Mouse (Mus musculus): ENCODE measurements around the gene Ciao1.
"Not testable (repeated sequence)": the region's sequence is repeated elsewhere in the genome, so short reads cannot be mapped to it uniquely, and the experiment has no call there.

Ciao1 gene

GRCm38 (mm10) chr2:127247592-127248333 lies at the start of gene Ciao1, which contains the start of gene Tmem127:
TSS of gene Ciao1 (minus strand) at chr2:127247816.
TSS of gene Tmem127 (plus strand) at chr2:127247908.
- DNase-seq (ENCODE audit: low read depth, low spot score): peak; percentile 100

DNA sequence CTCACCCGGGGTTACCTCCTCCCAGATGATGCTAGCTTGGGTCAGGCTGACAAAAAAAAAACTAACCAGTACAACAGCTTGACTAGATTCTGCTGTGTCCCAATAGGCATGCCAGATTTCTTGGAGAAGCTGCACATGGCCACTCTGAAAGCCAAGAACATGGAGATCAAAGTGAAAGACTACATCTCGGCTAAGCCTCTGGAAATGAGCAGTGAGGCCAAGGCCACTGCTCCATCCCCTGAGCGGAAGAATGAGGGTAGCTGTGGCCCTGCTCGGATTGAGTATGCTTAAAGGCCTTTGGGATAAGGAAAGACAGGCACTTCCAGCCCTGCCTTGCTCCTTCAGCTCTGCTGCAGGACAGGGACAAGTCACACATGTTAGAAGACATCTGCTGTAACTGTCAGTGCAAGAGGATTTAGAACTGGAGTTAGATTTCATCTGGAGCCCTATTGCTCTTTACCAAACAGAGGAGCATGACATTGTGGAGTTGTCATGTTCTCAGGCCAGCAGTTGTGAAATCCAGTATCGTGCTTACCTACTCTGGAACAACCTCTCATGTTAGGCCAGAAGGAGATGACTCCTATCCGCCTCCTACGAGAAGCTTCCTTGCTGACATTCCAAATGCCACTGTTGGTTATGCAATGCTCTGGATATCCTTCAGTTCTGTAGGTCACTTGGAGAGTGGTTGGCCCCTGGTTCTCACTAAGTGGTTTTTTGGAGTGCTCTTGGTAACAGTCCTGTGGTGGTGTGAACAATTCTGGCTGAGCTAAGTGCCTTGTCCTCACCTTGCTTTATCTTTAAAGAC lies 49.6 kb upstream of the Ciao1 start:
- DNase-seq (ENCODE audit: low read depth, low spot score): no peak

- no peak for DNase-seq (ENCODE audit: low read depth, low spot score)
Observed at GRCm38 (mm10) chr2:127292250-127292649, 44.6 kb upstream of the Ciao1 start.

GRCm38 (mm10) chr2:127278162-127278561 lies 30.5 kb upstream of the Ciao1 start:
- no peak for DNase-seq (ENCODE audit: low read depth, low spot score)

DNA sequence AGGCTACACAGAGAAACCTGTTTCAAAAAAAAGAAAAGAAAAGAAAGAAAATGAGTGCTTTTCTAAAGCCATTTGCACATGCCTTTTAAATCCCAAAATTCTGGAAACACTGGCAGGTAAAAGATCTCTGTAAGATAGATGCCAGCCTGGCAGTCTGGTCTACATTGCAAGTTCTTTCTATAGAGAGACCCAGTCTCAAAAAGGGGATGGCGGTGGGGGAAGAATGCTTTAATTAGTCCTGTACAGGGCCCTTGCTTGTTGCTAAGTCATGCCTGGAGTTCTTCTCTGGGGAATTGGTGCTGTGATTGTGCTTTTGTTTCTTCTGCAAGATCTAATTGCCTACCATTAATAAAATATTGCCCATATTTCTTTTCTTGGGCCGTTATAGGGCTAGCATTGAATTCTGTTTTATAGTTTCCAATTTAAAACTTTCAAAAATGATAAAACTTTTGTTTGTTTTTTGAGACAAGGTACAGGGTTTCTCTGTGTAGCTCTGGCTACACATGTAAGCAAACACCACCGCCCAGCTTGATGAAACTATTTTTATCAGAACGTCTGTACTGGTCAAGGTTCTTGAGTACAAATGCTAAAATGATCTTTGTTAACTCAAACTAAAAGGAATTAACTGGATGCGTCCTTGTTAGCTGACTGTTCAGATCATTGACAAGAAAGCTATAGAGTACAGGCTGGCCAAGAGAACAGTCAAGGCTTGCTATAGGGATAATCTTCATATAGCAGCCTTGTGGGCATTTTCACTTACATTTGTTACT lies 28.1 kb upstream of the Ciao1 start:
- DNase-seq (ENCODE audit: low read depth, low spot score): no peak

DNA sequence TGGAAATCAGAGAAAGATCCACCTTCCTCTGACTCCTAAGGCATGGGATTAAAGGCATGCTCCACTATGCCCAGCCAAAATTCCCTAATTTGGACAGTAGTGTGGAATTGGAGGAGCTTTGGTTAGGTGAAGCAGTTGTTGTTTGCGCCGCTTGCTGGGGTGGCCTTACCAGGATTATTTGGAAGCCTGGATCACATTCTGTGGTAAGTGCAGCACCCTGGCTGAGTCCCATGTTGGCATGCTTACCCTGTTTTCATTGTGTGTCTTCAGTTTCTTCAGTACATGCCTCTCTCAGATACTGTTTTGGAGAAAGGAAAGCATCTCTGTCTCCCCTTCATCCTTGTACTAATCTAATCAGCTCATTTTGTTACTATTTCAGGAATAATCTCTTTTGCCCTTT lies 27.0 kb upstream of the Ciao1 start:
- no peak for DNase-seq (ENCODE audit: low read depth, low spot score)

- no peak for DNase-seq (ENCODE audit: low read depth, low spot score)
Observed at GRCm38 (mm10) chr2:127272806-127273205, 25.2 kb upstream of the Ciao1 start.

DNA sequence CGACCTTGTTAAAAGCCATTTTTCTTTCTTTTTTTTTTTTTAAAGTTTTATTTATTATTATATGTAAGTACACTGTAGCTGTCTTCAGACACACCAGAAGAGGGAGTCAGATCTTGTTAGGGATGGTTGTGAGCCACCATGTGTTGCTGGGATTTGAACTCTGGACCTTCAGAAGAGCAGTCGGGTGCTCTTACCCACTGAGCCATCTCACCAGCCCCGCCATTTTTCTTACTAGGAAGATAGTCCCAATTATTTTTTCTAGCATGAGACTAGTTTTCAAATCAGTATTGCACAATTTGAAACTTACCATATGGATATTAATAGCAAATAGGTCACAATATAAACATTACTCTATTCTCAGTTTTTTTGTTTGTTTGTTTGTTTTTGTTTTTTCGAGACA lies 24.4 kb upstream of the Ciao1 start:
- DNase-seq (ENCODE audit: low read depth, low spot score): not testable (repeated sequence)

DNA sequence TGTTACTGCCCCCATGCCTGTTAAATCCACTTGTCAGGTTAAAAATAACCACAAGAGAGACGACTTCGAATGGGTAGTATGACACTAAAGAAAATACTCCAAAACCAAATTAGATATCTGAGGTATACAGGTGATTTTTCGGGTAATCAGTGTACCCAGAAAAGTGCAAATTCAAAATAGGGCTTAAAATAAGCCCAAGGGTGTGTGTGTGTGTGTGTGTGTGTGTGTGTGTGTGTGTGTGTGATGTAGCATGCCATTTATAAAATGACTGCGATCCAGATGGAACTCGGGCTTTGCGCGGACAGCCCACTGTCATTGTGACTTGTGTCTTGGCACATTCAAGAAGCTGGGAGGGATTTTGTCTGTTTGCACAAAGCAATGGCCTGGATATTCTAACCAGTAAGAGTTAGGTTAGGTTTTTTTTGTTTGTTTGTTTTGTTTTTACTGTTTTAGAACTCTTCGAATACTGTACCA lies 23.5 kb upstream of the Ciao1 start:
- peak; percentile 85 for DNase-seq (ENCODE audit: low read depth, low spot score)

DNA sequence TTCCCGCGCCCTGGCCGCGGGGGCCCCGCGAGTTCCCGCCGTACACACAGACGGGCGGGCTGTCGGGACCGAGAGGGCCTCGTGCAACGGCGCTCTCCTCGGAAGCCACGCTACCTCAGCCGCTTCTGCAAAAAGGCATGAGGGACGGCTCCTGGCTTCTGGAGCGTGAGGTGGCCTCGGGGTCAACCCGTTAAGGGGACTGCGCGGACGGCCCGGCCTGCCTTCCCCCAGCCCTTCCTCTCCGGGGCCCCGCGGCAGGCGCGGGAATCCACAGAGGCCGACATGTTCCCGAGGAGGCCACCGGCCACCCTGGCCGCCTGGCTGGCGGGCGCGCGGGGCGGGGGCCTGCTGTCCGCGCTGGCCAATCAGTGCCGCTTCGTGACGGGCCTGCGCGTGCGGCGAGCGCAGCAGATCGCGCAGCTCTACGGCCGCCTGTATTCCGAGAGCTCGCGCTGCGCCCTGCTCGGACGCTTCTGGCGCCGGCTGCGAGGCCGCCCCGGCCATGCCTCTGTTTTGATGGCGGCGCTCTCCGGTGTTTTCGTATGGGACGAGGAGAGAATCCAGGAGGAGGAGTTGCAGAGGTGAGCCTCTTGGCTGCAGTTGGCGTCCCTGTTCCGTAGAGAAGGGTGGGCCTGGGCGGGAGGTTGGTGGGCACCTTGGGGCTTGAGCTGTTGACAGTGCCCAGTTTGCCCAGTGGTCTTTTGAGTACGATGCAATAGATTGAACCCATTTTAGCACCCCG lies 22.9 kb upstream of the Ciao1 start:
- DNase-seq (ENCODE audit: low read depth, low spot score): peak; percentile 96

DNA sequence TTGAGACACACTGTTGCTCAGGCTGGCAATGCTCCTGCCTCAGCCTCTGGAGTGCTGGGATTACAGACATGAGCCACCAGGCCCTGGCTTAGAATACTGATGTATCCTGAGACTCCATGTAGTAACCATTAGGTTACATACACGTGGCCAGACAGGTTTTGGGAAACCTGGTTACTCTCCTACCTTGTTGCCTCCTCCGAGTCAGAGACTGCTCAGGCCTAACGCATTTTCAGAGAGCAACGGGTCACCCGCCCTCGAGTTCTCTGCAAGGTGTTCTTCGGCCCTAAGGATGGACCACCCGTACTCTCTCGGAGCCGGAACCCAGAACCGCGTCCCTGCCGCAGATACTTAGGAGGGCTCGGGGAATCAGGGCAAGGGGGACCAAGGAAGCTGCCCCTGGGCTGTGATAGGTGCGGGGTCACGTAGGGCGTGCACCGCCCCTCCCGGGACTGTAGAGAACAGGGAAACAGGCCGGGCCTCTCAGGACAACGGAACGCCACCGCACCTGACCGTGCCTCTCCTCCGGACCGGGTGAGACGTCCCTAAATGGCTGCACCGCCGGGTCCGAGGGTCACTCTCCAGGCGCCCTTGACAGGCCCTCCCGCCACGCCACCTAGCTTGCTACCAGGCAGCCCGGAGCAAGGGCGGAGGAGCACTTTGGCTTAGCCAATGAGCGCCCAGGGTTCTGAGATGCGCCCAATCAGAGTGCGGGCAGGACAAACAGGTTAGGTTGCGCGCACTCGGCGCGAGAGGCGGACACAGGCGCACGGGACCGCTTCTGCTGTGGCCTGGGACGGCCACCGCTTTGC lies 22.1 kb upstream of the Ciao1 start, which contains the start of gene Stard7:
Stard7 (plus strand) TSS at position 728 of the 809 bp plus-strand sequence.
- DNase-seq (ENCODE audit: low read depth, low spot score): peak; percentile 99

GRCm38 (mm10) chr2:127267854-127268253 lies 20.2 kb upstream of the Ciao1 start:
- no peak for DNase-seq (ENCODE audit: low read depth, low spot score)

DNA sequence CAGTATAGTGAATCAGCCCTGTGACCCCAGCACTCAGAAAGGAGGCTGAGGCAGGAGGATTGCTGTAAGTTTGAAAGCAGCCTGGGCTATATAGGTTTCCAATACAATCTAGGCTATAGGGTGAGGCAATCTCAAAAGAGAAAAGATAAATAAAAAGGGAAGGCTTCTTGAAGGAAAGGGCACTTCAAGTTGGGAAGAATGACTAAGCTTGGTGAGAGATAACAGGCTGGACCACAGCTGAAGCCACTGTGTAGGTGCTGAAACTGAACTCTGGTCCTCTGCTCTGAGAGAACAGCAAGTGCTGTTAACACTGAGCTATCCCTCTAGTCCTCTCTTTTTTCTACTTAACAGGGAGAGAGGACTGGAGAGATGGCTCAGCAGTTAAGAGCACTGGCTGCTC lies 14.9 kb upstream of the Ciao1 start:
- DNase-seq (ENCODE audit: low read depth, low spot score): no peak

GRCm38 (mm10) chr2:127259340-127259739 lies 11.7 kb upstream of the Ciao1 start:
- DNase-seq (ENCODE audit: low read depth, low spot score): peak; percentile 37

DNA sequence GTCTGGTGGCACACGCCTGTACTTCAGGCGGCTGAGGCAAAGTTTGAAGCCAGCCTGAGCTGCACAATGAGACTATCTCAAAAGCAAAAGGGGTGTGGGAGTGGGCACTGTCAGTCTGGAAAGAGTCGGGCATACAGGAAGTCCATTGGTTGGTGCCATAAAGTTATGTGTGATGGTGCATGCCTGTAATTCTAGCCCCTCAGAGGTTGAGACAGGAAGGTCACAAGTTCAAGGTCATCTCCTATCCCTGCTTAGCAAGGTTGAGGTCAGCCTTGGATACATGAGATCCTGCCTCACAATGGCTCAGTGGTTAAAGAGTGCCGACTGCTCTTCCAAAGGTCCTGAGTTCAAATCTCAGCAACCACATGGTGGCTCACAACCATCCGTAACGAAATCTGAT lies 7.7 kb upstream of the Ciao1 start:
- no peak for DNase-seq (ENCODE audit: low read depth, low spot score)

DNA sequence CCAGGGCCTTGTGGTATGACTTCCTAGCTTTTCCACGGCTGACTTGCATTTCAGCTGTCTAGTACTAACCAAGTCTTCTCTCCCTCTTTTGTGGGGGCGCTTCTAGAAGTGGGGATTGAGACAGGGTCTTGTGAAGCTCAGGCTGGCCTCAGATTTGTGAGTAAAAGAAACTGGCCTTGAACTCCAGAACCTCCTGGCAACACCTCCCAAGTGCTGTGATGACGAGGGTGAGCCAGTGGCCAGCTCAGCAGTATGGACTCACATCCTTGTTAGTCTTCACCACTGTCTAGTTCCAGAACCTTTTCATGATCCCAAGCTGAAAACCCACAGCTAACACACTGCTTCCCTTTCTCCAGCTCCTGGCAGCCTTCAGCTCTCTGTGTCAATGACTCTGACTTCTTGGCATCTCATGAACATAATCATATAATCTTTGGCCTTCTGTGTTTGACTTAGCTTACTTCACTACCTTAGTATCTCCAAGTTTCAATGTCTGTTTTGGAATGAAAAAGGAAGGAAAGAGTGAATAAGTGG lies 7.1 kb upstream of the Ciao1 start:
- no peak for DNase-seq (ENCODE audit: low read depth, low spot score)

- DNase-seq (ENCODE audit: low read depth, low spot score): no peak
Observed at GRCm38 (mm10) chr2:127252787-127253186, 5.2 kb upstream of the Ciao1 start.

GRCm38 (mm10) chr2:127251880-127252527 lies 4.4 kb upstream of the Ciao1 start:
- no peak for DNase-seq (ENCODE audit: low read depth, low spot score)

GRCm38 (mm10) chr2:127251457-127251856 lies 3.8 kb upstream of the Ciao1 start:
- no peak for DNase-seq (ENCODE audit: low read depth, low spot score)
